Mouse (Mus musculus) midbrain, postnatal 0 days (tissue): ENCODE results near the gene Mcf2l. TPM values are rescaled to one million over a fixed set of nuclear protein-coding genes. Genes with fewer than 3 reads are reported as not detected.

Experiments used
- ATAC-seq: fragments of 200-750 bp; cut with Nextera tagmentation; 2 replicates; pipeline ENCODE4 v1.8.0; 2017; ENCODE audit warnings: moderate number of reproducible peaks, mild to moderate bottlenecking, moderate TSS enrichment, moderate library complexity; ENCODE audit not compliant: low FRiP score
- DNase-seq: peaks from one replicate; pipeline ENCODE4 v3.0.0-alpha.2; 2015; ENCODE audit warnings: low spot score
- H3K27ac ChIP-seq: fragments of 300-500 bp; sonication (generic); 2 replicates; pipeline ENCODE4 v1.5.1; 2014; ENCODE audit warnings: low read depth, mild to moderate bottlenecking, low read length, mixed read lengths
- H3K27me3 ChIP-seq: fragments of 300-500 bp; sonication (generic); 2 replicates; pipeline ENCODE4 v1.6.1; 2014; ENCODE audit warnings: low read length, control low read depth, mixed read lengths; ENCODE audit not compliant: insufficient read depth
- H3K36me3 ChIP-seq: fragments of 300-500 bp; sonication (generic); 2 replicates; pipeline ENCODE4 v1.6.1; 2014; ENCODE audit warnings: low read length, control low read depth, mixed read lengths; ENCODE audit not compliant: insufficient read depth
- H3K4me1 ChIP-seq: fragments of 300-500 bp; sonication (generic); 2 replicates; pipeline ENCODE4 v1.6.1; 2014; ENCODE audit warnings: mild to moderate bottlenecking, control low read depth, antibody characterized with exemption, low read length, mixed read lengths; ENCODE audit not compliant: insufficient read depth
- H3K4me2 ChIP-seq: fragments of 300-500 bp; sonication (generic); 2 replicates; pipeline ENCODE4 v1.6.1; 2014; ENCODE audit warnings: low read depth, mild to moderate bottlenecking, low read length, mixed read lengths; ENCODE audit not compliant: poor library complexity, severe bottlenecking
- H3K4me3 ChIP-seq: fragments of 300-500 bp; sonication (generic); 2 replicates; pipeline ENCODE4 v1.5.1; 2014; ENCODE audit warnings: low read depth, mild to moderate bottlenecking, low read length, moderate library complexity
- H3K9ac ChIP-seq: fragments of 300-500 bp; sonication (generic); replicated peaks from 2 replicates; pipeline ENCODE4 v1.6.1; 2014; ENCODE audit warnings: mild to moderate bottlenecking, low read length, moderate library complexity, mixed read lengths; ENCODE audit not compliant: poor library complexity, severe bottlenecking
- H3K9me3 ChIP-seq: fragments of 300-500 bp; sonication (generic); 2 replicates; pipeline ENCODE4 v1.6.1; 2016; ENCODE audit warnings: low read length, control low read depth
- CTCF ChIP-seq: IDR thresholded peaks from 2 replicates; pipeline ENCODE4 v1.5.1; 2016; ENCODE audit warnings: antibody characterized with exemption, mild to moderate bottlenecking
- WGBS: fragments of 180-500 bp; shearing (Covaris S2); extraction: QIAGEN DNeasy Blood & Tissue Kit; methylation state at CpG from one replicate; pipeline ENCODE4 v1.1.7; 2014; 5-methylcytosine and 5-hydroxymethylcytosine counted together
- polyA plus RNA-seq: library from polyadenylated mRNA; unstranded; fragments of >200 nt; fragmentation: Nextera tagmentation; extraction: Ambion mirVana; gene quantifications from 2 replicates; pipeline ENCODE4 v1.2.1, GENCODE M21; 2015
- total RNA-seq: library from RNA; depleted of rRNA; stranded (reverse); fragments of >200 nt; gene quantifications from 2 replicates; pipeline ENCODE4 v1.2.3, GENCODE M21; 2014

Gene Mcf2l
- total and polyA plus RNA-seq, 2 experiments from 2014 or later, result 136 to 391 TPM

GRCm38 (mm10) chr8:12865790-12866189, 7.8 kb upstream of the Mcf2l start:
- H3K9ac ChIP-seq, result no peak overlapping the region
- H3K4me2 ChIP-seq, result no peak overlapping the region
- no peaks in the 10 kb centered on the region for H3K27me3 ChIP-seq
- H3K9me3 ChIP-seq, result no peaks in the 10 kb centered on the region
- peaks cover 36% of the 10 kb centered on the region for H3K36me3 ChIP-seq
- H3K4me3 ChIP-seq, result no peak overlapping the region
- 66% methylated on average over 6 of the region's 6 CpGs for WGBS
- peak; percentile 32; the same call in 1 of the 2 replicates for TF ChIP-seq CTCF
- ATAC-seq, result no peak
- no peak overlapping the region for H3K27ac ChIP-seq
- no peak for DNase-seq
- H3K4me1 ChIP-seq, result peaks cover 2% of the 10 kb centered on the region; the same call in 1 of the 2 replicates

GRCm38 (mm10) chr8:12869661-12870060, 3.9 kb upstream of the Mcf2l start:
- H3K27ac ChIP-seq, result 0 out of 2 replicates have a peak overlapping the region, but pooled peaks have one; percentile 47
- no peak overlapping the region for H3K9ac ChIP-seq
- H3K4me3 ChIP-seq, result no peak overlapping the region
- H3K9me3 ChIP-seq, result no peaks in the 10 kb centered on the region
- H3K36me3 ChIP-seq, result 0 out of 2 replicates have a peak, but pooled peaks cover 5% of the 10 kb centered on the region
- H3K4me1 ChIP-seq, result peaks cover 9% of the 10 kb centered on the region; the same call in 1 of the 2 replicates
- ATAC-seq, result peak; percentile 9; the same call in 1 of the 2 replicates
- TF ChIP-seq CTCF, result no peak
- DNase-seq, result peak; percentile 73
- WGBS, result 68% methylated on average over 3 of the region's 3 CpGs
- no peak overlapping the region for H3K4me2 ChIP-seq
- H3K27me3 ChIP-seq, result no peaks in the 10 kb centered on the region

GRCm38 (mm10) chr8:12870656-12871055, 3.0 kb upstream of the Mcf2l start:
- no peak overlapping the region for H3K9ac ChIP-seq
- WGBS, result 89% methylated on average over 5 of the region's 5 CpGs
- H3K4me2 ChIP-seq, result no peak overlapping the region
- H3K9me3 ChIP-seq, result no peaks in the 10 kb centered on the region
- no peak for TF ChIP-seq CTCF
- H3K27ac ChIP-seq, result 0 out of 2 replicates have a peak overlapping the region, but pooled peaks have one; percentile 55
- H3K36me3 ChIP-seq, result 0 out of 2 replicates have a peak, but pooled peaks cover 5% of the 10 kb centered on the region
- ATAC-seq, result no peak
- peaks cover 9% of the 10 kb centered on the region; the same call in 1 of the 2 replicates for H3K4me1 ChIP-seq
- no peak overlapping the region for H3K4me3 ChIP-seq
- no peaks in the 10 kb centered on the region for H3K27me3 ChIP-seq
- no peak for DNase-seq

GRCm38 (mm10) chr8:12871461-12871860, 2.1 kb upstream of the Mcf2l start:
- Histone ChIP-seq H3K27me3 (no peaks in the 10 kb centered on the region), H3K9me3 (no peaks in the 10 kb centered on the region), H3K4me1 (peaks cover 9% of the 10 kb centered on the region; the same call in 1 of the 2 replicates), H3K36me3 (0 out of 2 replicates have a peak, but pooled peaks cover 5% of the 10 kb centered on the region), H3K9ac (no peak overlapping the region), H3K27ac (peak overlapping the region; percentile 32), H3K4me3 (no peak overlapping the region), H3K4me2 (no peak overlapping the region)
- ATAC-seq (peak; percentile 34), DNase-seq (peak; percentile 67)
- 0% methylated on average over 5 of the region's 5 CpGs for WGBS
- TF ChIP-seq CTCF, result no peak

GRCm38 (mm10) chr8:12872983-12873356, 636 bp upstream of the Mcf2l start:
- Histone ChIP-seq H3K4me2 (peak overlapping the region; percentile 77), H3K4me1 (peaks cover 9% of the 10 kb centered on the region; the same call in 1 of the 2 replicates), H3K27ac (no peak overlapping the region), H3K9me3 (no peaks in the 10 kb centered on the region), H3K9ac (peak overlapping the region; percentile 71; the same call in 1 of the 2 replicates), H3K27me3 (no peaks in the 10 kb centered on the region), H3K4me3 (peak overlapping the region; percentile 57), H3K36me3 (no peaks in the 10 kb centered on the region)
- ATAC-seq, result no peak
- DNase-seq, result no peak
- TF ChIP-seq CTCF, result peak; percentile 14; the same call in 1 of the 2 replicates
- 14% methylated on average over 9 of the region's 9 CpGs for WGBS

- peak; percentile 51 for DNase-seq
- WGBS, result 14% methylated on average over 7 of the region's 8 CpGs
Measured at GRCm38 (mm10) chr8:12874194-12874791, 687 bp downstream of the Mcf2l start.

More at GRCm38 (mm10) chr8:12874194-12874791, 687 bp downstream of the Mcf2l start:
- H3K36me3 ChIP-seq, result no peaks in the 10 kb centered on the region
- peaks cover 9% of the 10 kb centered on the region; the same call in 1 of the 2 replicates for H3K4me1 ChIP-seq
- no peaks in the 10 kb centered on the region for H3K27me3 ChIP-seq
- no peaks in the 10 kb centered on the region for H3K9me3 ChIP-seq
- H3K27ac ChIP-seq, result no peak overlapping the region
- ATAC-seq, result peak; percentile 55
- TF ChIP-seq CTCF, result peak; percentile 18; the same call in 1 of the 2 replicates
- H3K4me2 ChIP-seq, result peak overlapping the region; percentile 77
- peak overlapping the region; percentile 71 for H3K9ac ChIP-seq
- H3K4me3 ChIP-seq, result peak overlapping the region; percentile 57
